Mouse (Mus musculus) left cerebral cortex, postnatal 10 days (tissue): ENCODE measurements around the gene Tfap2c. TPM values are rescaled to one million over a fixed set of nuclear protein-coding genes. Genes with fewer than 3 reads are reported as not detected.

ENCODE experiments used
- DNase-seq, 2 experiments: peaks; one replicate each; pipeline ENCODE4 v3.0.0; 2021 to 2022; ENCODE audit warnings: low spot score in 2 of 2, mixed read lengths in 1 of 2; ENCODE audit errors: extremely low spot score in 1 of 2
- intact Hi-C: fragments of 180-260 bp; cut with DNase I; formaldehyde crosslinking; loops from one replicate; pipeline ENCODE4 v1.15.1; 2025
- total RNA-seq, 2 experiments: library from RNA; stranded (reverse); gene quantifications; 2 replicates each; pipeline ENCODE4 v1.2.3; 2021

Tfap2c gene
- total RNA-seq, 2 experiments from 2014 or later = 0.24 to 0.49 TPM

DNA sequence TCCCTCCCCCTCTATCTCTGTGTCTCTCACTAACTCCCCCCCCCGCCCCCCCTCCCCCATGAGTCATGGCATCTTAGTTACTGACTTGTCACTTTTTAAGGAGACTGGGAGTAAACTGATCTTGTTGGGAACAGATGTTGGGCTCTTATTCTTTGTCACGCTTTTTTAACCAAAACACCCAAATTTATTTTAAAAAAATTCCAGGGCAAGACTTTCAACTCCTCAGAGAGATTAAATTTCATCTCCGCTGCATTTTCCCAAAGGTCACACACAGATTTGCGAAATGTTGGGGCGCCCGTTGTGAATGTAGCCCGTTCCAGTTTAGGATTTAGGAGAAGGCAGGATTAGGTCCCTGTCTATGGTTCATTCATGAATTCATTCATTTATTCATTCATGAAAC, 47.7 kb downstream of the Tfap2c start:
- intact Hi-C loops = no loop called here
- no peak for DNase-seq

DNA sequence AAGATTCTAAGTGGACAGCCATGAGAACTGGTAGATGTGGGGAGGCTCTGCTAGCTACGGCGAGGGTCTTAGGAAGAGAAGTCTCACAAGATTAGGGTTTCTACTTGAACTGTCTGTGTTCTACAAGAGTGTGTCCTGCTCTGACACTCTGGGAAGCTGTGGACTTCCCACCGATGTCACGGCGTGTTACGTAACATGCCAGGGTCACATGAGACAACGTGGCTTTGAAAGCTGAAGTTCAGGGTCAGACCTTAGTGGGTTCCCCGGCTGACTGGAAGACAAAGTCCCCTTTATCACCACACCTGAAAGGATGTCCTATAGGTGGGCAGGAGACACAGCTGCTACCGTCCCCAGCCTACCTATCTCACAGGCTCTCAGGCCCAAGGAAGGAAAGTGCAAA, 48.5 kb downstream of the Tfap2c start:
- no peak for DNase-seq
- intact Hi-C loops = no loop called here

DNA sequence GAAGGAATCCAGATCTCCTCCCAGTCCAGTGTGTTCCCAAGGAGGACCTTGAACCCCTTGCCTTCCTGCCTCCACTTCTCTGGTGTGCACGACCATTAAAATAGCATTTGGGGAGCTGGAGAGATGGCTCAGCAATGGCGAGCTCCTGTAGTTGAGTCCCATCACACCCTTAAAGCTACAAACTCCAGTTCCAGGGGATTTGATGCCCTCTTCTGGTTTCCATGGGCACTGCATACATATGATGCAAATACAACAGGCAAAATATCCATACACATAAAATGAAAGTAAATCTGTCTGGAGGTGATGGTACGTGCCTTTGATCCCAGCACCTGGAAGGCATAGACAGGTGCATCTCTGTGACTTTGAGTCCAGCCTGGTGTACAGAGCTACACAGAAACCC, 55.2 kb downstream of the Tfap2c start:
- no peak for DNase-seq
- intact Hi-C loops = no loop called here

DNA sequence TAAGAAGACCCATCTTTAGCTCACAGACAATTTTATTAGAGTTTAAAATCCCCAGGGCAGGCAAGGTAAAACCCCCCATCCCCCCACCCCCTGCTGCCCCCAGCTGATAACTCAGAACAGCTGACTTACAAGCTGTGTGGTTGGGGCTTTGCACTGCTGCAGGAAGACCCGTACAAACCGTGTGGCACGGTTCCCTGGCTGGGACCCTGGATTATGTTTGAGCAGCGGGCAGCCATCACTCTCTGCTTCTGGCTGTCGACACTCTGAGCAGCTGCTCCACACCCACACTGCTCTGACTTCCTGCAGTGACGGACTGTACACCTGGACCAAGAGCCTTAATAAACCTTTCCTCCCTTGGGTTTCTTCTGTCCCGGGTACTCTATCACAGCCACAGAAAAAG, 56.2 kb downstream of the Tfap2c start:
- DNase-seq = no peak

DNA sequence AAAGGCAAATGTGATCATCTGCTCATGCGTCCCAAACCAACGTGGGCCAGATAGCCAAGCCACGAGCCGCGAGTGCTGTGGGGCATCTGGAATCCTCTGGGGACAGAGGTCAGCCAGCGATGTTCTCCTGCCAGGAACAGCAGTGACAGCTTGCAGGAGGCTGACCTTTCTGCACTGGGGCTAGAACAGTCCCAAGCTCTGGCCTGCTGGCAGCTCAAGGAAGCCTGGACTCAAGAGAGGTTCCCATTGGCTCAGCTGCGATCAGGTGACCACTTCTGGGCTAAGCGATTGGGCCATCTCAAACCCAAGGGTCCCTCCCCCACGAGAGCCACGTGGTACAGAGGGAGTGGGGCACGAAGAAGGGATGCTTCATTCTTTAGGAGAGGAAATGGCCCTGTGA, 58.3 kb downstream of the Tfap2c start:
- intact Hi-C loops = no loop called here

More for the DNA sequence above, 56.2 kb downstream of the Tfap2c start:
- intact Hi-C loops = no loop called here

More for the DNA sequence above, 58.3 kb downstream of the Tfap2c start:
- DNase-seq = no peak

Other genes with a start within 250 kb of the Tfap2c start
- gene Fam210b, start 204.0 kb upstream of the Tfap2c start, total RNA-seq = 10 to 100 TPM; 15.3 to 15.5 TPM
- 1 to 10 TPM; 3.3 to 3.8 TPM for gene Aurka, start 179.1 kb upstream of the Tfap2c start, total RNA-seq
- 10 to 100 TPM; 25.8 to 28.5 TPM for gene Cstf1, start 178.9 kb upstream of the Tfap2c start, total RNA-seq
- under 1 TPM; 0.47 to 0.59 TPM for gene Cass4, start 155.8 kb upstream of the Tfap2c start, total RNA-seq
- 10 to 100 TPM; 62.7 to 68.2 TPM for gene Rtf2, start 109.0 kb upstream of the Tfap2c start, total RNA-seq
- gene Gcnt7, start 91.0 kb upstream of the Tfap2c start, total RNA-seq = not detected
- under 1 TPM in 1 of 2 experiments, not detected in 1; 0.51 TPM for gene Fam209, start 77.1 kb upstream of the Tfap2c start, total RNA-seq